Mouse (Mus musculus): ENCODE data around the gene Rsc1a1.
A peak's percentile ranks its signal among the peaks of the same experiment; 100 is the strongest.

Rsc1a1 gene

DNA sequence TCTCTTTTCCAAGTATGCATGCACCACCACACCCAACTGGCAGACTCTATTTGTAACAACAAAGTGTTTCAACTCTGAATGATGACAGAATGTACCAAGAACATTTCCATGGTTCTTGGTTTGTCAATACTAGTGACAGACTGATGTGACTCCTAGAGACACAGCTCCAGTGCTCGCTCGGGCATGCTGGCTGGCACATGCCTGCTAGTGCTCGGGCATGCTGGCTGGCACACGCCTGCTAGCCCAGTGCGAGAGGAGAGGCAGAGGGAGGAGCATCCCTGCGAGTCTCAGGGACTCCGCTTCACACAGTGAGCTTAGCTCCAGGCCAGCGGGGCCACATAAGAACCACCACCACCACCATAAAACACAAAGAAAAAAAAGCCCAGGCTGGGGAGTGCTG is 9.3 kb upstream of the Rsc1a1 start:
- DNase-seq (ENCODE audit: low read depth): no peak

DNA sequence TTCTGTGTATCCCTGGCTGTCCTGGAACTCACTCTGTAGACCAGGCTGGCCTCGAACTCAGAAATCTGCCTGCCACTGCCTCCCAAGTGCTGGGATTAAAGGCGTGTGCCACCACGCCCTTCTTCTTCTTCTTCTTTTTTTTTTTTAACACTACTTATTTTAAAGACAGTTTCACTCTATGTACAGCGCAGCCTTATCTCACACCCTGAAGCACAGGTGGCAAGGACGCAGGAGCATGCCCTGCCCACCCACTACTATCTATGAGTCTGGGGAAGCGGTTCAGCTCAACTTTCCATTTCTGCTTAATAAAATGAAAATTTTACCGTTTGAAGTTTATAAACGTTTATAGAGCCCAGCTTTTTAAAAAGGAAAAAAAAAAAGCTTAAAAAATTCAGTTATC is 3.1 kb upstream of the Rsc1a1 start:
- no peak for DNase-seq (ENCODE audit: low read depth)

DNA sequence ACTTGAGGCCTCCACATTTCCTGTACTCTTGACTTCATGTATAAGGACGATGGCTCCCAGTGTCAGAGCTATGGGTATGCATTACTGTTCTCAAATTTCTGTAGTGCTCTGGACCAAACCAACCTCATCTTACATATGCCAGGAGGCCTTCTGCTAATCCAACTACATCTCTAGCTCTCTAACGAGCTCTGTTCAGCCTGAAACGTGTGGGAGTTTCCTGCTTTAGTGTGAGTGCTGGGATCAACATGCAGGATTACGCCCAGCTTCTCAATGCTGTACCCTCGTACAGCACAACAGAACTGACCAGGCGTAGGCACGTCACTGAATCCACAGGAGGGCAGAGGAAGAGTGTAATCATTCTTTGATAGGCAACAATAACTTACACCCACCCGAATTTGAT is 1.1 kb upstream of the Rsc1a1 start:
- DNase-seq (ENCODE audit: low read depth): no peak

DNA sequence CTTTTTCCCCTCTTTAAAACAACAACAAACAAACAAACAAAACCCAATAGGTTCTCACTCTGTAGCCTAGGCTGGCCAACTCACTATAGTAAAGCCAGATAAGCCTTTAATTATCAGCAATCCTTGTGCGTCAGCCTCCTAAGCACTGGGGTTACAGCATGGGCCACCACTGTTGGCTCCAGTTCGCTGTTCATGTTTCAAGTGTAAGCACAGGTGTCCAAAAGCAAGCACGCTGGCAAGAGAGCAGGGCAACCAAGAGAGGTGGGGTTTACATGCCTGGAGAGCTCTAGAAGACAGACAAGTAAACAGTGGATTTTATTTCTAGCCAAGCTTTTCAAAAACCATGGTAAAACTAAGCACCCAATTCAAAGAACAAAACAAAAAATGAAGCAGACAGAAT is 694 bp upstream of the Rsc1a1 start:
- DNase-seq (ENCODE audit: low read depth): no peak

DNA sequence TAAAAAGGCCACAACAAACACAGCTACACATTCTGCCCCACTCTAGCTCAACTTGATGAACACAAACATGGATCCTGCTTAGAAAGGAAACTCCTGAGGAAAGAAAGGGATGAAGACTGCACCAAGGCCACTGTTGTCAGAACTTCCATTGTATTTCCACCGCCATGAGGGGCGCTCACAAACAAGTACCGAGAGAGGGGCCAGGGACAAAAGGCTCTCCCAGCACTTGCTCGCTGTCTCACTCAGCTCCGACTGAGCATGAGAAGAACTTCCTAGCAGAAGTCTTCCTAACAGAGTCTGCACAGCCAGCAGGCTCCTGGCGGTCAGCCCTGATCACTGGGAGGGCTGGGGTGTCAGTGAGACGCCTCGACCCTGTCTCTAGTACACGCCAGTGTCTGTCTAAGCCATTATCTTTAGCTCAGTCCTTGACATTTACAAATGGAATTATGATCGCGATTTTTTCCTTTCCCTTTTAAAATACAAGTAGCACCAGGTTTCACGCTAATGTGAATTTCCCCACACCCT is 2.6 kb downstream of the Rsc1a1 start:
- no peak for DNase-seq (ENCODE audit: low read depth)

DNA sequence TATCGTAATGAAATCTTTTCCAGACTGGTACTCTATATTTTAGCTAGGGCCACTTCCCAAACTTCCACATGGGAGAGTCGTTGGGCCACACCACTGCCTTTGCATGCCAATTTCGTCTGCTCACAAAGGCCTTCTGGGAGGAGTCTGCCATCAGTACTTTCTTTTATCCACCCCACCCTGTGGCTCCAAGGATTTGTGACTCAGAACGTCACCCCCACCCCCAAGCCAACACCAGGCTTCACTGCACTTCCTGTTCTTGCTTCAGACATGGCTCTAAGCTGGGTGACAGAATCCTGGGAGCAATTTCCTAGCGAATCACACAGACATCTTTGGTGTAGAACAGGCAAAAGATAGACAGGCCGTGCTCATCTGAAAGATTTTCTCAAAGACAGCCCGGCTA is 3.6 kb downstream of the Rsc1a1 start:
- no peak for DNase-seq (ENCODE audit: low read depth)

DNA sequence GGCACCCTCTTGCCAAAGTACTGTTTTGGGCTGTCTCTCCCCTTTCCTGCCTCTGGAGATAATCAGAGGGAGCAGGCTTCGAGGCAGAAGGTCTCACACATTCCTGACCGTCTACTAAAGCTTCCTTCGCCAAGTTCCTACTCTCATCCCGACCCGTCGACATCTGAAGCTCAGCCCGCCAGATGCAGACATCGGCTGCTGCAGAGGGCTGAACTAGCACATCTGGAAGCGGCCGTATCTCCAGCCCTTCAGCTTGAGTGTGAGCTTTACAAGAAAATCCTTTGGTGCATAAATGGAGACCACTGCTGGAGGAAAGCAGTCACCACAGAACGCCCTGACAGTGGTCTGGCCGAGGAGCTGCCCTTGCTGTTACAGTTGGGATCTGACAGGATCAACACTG is 4.5 kb downstream of the Rsc1a1 start:
- DNase-seq (ENCODE audit: low read depth): no peak

DNA sequence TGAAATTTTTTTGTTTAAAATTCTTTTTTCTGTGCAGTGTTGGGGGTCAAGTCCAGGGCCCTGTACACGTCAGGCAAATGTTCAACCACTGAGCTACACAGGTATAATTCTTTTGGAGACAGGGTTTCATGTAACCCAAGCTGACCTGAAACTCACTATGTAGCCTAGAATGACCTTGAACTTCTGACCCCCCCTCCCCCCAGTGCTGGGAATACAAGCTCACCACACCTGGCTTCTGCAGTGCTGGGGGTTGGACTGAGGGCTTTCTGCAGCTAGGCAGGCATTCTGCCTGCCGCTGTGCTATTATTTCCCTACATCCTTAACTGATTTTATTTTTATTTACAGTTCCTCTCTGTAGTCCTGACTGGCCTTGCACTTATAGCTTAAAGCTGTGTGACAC is 6.4 kb downstream of the Rsc1a1 start:
- no peak for DNase-seq (ENCODE audit: low read depth)

DNA sequence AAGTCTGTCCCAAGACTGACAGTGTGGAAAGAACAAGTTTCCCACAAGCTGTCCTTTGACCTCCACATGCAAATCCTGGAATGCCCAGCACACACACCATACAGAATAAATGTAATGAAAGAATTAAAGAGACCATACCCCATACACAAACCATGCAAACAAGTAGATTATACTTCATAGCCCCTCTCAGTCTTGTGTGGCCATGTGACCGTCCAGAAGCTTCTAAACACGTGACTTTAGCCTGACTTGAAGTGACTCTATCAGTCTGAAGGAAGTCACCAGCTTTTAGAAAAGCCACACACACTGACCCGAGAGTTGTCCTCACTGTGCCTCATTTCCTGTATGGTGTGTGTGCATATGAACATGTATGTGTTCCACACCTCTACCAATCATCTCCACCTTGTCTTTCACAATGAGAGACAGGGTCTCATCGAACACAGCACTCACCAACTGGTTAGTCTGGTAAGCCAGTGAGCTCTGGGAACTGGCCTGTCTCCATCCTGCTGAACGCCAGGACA is 8.9 kb downstream of the Rsc1a1 start:
- peak; percentile 49 for DNase-seq (ENCODE audit: low read depth)

DNA sequence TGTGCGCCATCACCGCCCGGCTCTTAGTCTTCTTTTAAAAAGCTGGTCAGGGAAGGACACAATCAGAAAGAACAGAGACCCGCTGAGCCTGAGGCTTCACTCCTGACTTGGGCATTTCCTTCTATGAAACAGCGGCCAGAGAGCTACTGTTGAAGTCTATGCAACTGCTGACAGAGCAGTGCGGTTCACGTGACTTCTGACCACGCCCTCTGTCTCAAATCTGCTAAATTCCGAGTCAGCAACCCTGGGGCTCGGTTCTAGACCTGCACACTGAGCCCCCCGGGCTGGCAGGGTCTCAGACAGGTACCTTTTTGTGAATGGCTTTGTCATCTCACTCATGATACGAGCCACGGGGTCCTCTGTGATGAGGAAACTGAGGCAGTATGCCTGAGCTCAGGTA is 13.1 kb downstream of the Rsc1a1 start:
- no peak for DNase-seq (ENCODE audit: low read depth)

DNA sequence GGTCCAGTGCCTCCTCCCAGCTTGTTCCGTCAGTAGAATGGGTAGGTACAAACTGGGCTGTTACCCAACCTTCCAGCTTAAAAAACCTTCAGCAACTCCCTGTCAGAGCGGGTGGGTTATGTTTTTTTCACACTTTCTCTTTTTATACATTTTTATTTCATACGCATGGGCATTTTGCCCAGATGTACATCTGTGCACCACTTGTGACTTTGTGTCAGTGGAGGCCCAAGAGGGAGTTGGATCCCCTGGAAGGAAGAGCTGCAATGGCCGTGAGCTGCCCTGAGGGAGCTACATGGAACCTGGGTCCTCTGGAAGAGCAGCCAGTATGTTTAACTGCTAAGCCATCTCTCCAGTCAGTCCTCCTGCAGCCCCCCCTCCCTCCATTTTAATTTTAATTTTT is 14.0 kb downstream of the Rsc1a1 start:
- no peak for DNase-seq (ENCODE audit: low read depth)

DNA sequence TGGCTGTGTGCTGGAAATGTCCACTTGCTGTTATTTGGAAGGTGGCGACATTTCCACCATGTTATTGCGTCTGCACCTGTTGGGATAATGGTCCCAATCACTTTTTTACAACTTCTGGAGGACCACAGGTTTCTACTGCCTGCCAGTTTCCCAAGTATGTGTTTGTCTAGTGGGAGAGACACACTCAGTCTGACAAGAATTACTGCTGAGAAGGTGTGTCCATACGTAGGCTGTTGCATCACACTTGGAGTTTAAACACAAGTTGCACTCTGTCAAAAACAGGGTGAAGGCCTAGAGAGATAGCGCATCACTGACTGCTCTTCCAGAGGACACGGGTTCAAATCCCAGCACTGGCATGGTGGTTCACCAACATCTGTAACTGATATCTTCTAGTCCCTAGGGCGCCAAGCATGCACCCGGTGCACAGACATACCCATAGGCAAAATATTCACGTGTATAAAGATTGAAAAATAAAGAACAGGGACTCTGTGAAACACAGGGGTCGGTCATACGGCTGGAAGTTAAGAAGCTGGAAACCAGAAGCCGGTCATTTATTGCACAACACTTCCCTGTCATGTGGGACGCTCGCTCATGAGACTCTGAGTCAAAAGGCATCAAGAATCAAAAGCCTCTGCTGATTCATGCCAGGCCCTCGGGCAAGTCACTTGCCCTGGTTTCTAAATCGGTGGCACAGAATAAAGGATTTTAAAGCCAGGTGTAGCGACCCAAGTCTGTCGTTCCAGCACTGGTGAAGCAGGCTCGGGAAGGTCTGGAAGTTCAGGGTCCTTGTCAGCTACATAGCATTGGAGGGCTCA is 15.3 kb downstream of the Rsc1a1 start:
- peak; percentile 92 for DNase-seq (ENCODE audit: low read depth)

DNA sequence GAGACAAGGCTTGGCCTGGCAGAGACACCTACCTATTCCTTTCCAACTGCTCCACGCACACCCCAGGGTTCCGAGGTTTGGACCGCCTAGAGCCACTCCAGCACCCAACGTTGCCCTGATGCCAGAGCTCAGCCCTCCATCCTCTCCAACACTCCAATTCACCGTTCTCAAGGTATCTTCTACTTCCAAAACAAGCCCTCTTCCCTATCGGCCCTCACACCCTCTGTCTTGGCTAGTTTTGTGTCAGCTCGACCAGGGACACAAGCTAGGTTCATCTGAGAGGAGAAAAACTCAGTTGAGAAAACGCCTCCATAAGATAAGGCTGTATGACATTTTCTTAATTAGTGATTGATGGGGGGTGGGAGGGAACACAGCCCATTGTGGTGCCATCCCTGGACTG is 20.6 kb downstream of the Rsc1a1 start, which contains the start of gene Plekhm2:
TSS of gene Plekhm2 (minus strand) at position 101 of the 400 bp plus-strand sequence.
- no peak for DNase-seq (ENCODE audit: low read depth)

DNA sequence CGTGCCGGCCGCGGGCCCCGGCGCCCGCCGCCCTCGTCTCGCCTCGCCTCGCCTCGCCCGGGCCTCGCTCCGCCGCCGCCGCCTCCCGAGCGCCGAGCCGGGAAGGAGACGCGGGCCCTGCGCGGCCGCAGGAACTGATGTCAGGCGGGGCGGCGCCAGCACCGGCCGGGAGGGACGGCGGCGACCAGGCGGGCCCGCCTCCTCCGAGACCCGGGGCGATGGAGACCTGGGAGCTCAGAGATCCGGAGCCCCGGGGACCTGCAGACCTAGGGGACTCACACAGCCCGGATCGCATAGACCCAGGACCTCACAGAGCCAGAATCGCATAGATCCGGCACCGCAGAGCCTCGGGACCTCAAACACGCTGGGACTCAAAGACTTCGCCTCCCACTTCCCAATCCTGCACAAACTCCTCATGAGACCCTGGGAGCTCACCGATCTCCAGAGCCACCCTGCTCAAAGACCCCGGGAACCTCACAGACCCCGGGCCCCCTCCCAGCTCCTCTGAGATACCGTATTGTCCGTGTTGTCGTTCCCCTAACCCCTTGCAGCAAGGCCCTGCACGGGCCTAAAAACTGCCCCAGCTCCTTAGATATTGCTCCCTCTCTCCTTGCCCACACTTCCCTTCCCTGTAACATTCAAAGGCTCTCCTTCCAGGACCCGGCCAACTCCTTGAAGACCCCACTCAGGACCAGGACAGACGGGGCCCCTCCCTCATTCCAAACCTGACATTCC is 21.2 kb downstream of the Rsc1a1 start:
- peak; percentile 48 for DNase-seq (ENCODE audit: low read depth)

DNA sequence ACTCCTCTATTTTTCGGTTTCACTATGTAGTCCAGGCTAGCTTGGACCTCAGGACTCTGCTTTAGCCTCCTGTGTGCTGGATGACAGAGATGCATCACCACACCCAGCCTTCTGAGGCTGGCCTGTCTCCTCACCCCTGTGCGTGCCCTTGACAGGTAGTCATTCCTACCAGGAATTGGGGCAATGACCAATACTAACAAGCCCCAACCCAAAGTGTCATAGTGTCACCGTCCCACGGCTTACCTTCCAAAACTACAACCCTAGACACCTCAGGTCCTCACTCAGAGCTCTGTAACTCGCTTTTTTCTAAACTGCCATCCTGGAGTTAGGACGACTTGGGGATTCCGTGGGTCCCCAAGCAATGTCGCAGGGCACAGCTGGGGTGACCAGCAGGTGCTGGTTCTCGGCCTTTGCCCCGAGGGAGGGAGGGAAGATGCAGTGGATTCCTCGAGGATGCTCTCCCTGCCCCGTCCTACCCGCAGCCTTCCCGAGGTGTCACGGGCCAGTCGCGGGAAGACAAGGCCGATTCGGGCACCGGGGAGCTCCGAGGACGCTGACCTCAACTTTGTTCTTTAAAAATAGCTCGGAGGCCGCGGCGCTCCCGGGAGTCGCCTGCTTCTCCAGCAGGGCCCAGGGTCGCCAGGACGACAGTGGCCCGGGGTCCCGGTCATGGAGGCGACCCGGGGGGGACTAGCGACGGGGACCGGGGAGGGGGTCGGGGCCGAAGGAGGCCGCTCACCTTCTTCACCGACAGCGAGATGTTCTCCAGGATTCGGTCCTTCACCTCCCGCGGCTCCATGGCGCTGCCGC is 22.1 kb downstream of the Rsc1a1 start:
- no peak for DNase-seq (ENCODE audit: low read depth)

DNA sequence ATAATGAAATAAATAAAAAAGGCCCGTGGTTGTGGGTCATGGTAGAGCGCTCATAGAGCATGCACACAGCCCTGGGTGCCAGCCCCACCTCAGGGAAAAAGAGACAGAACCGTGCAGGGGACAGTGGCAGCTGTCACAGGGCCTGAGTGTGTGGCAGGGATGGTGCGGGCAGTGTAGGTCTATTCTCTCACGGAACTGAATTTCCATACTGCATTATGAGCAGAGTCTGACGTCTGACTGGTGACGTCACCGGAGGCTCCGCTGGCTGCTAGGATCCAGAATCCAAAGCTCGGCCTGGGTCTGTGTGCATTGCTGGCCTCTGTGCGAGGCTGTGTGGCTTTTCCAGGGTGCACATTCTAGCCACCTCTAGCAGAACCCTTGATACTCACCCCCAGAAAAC is 24.5 kb downstream of the Rsc1a1 start:
- DNase-seq (ENCODE audit: low read depth): no peak

DNA sequence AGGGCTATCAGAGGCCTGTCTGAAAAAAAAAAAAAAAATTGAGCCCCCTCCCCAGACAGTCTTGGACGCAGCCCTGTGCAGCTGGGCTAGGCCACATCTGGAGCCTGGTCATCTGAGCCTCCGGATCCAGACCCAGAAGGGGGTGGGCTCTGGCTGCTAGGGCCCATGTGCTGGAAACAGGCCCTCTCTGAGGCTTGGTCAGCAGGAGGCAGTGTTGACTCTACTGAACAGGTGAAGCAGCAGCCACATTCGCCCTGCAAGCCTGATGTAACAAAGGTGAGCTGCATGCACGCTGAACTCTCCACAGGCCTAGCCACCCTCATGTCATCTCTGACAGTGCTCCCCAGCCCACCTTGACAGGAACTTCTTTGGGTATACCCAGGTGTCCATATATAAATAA is 25.7 kb downstream of the Rsc1a1 start:
- no peak for DNase-seq (ENCODE audit: low read depth)

DNA sequence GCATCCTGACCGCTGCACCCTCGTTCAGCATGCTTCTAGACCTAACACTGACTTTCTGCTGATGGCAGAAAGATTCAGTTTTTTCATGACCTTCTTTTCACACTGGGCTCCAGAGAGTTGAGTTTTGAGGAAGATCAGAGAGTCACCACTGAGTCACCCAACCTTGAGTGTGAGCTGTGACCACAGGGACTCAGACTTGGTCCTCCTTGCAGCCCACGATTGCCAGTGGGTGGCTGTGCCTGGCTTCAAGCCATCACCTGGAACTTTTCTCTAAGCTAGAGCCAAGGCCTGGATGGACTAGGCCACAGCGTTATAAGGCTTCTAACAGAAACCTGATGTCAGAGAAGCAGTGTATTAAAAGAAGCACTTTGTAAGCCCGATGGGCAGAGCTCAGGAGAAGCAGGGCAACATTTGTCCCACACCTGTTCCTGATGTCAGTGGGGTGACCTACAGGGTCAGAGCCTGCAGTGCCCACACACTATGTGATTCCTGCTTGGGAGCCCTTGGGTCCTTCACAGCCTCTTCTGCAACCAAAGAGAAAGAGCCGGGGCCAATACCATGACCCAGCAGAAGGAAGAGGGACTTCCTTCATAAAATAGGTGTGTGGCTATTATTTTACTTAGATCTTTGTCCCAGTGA is 26.4 kb downstream of the Rsc1a1 start:
- peak; percentile 51 for DNase-seq (ENCODE audit: low read depth)

DNA sequence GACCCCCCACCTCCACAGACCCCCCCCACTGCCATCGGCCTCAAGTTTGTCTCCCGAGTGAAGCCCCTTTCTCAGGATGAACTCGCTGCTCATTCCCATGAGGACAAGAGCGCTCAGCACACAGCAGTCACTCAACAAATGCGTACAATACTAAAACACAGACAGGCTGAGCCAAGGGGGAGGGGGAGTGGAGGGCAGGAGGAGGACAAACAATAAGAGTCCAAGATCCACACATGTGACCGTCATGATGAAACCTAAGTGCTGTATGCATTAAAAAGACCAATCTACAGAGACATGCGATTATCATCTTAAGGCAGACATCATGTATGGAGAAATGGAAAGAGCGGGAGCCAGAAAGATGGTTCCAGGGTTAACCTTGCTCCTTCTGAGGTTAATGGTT is 28.5 kb downstream of the Rsc1a1 start:
- DNase-seq (ENCODE audit: low read depth): no peak

DNA sequence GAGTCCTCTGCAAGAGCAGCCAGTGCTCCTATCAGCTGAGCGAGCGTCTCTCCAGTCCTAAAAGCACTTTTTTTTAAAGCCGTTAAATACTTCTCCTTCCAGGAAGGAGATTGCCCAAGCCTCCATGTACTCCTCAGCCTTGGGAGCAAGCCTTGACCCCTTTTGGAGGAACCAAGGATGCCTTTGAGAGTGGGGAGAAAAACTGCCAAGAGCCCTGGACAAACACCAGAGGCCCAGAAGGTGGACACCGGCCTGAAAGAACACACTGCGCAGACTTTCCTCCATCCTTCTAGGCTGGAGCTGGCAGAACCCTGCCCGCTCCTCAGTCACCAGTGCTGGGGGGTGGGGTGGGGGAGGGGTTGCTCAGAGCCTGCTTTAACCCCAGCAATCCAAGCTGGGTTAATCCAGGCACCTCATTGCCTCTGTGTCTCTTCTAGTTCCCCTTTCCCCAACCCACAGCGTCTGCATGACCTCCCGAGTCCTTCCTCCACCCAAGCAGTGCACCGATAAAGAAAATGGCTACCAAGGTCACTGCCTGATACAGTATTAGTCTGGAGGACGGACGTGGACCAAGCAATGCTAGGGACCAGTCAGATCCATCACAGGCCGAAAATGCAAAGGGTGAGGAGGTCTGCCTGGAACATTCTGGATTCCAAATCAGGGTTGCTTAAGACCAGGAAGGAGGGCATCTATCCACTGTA is 29.3 kb downstream of the Rsc1a1 start:
- peak; percentile 49 for DNase-seq (ENCODE audit: low read depth)

DNA sequence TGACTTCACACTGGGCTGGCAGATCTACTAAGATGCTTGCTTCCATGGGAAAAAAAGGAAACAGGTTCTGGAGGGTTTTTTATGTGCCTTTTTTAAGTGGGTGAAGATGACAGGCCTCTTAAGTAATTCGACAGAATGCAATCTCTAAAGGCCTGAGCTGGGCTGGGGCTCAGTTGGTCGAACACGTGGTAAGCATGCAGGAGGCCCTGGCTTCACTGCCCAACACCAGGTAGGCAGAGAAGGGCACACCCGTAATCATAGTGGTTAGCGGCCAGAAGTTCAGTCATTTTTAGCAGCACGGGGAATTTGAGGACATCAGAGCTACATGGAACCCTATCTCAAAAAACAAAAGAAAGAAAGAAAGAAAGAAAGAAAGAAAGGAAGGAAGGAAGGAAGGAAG is 30.9 kb downstream of the Rsc1a1 start:
- DNase-seq (ENCODE audit: low read depth): no peak
